Mouse (Mus musculus): Measurements from ENCODE around the gene Trh. TPM values are rescaled to one million over a fixed set of nuclear protein-coding genes. Genes with fewer than 3 reads are reported as not detected.

The Trh gene
- total RNA-seq, 2 experiments from 2014 or later = 1.5 to 2.2 TPM

DNA sequence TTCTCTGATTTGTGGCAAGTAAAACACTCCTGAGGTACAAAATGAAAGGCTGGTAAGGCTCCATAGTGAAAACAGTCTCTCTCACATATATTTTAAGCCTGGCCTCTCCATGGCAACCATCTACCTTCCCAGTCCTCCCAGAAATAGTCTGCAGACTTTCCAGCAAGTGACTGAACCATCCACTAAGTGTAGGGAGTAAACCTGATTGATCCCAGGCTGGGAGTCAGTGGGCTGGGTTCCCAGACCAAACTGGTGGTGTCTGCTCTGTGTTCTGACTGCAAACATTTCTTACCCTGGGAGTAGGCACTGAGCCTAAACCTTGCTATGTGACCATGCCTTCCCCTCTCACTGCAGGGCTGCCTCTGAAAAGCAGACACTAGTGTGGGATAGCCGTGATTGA is 19.5 kb downstream of the Trh start:
- peak in 1 of 2 experiments; percentile 4 for DNase-seq (ENCODE audit: low spot score in 2 of 2)

DNA sequence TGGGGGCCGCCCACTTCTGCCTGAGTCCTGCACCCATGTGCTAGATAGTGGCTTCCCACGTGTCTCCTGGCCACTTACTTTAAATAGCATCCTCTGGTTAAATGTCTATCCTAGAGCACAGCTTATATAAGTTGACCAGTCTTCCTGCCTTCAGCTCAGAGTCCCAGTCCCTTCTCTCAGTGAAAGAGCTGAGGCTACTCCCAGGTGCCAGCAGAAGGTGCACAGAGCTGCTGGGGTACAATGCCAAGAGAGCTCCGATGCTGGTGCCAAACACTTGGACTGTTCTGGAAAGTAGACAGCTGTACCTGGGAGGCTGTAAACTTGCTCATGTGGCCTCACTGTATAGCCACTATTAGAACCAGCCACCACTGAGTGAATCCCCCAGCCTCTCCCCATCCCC is 22.4 kb downstream of the Trh start:
- DNase-seq (ENCODE audit: low spot score in 2 of 2) = no peak

DNA sequence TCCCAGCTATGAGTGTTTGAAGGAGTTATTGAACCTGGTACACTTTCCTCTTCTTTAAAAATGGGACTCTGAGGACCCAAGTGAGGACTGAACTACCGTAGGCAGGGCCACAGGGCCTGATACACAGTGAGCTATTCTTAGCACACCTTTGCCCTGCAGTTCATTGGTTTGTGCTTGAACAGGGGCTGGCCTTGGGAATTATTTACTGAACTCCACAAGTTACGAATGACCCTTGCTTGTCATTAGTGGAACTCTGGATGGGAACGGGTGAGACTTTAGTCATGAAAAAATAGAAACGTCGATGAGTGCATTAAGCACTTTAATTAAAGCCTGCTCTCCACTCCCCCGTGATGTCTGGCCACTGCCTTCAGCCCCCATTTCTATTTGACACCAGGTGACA is 22.8 kb downstream of the Trh start:
- DNase-seq (ENCODE audit: low spot score in 2 of 2) = no peak

DNA sequence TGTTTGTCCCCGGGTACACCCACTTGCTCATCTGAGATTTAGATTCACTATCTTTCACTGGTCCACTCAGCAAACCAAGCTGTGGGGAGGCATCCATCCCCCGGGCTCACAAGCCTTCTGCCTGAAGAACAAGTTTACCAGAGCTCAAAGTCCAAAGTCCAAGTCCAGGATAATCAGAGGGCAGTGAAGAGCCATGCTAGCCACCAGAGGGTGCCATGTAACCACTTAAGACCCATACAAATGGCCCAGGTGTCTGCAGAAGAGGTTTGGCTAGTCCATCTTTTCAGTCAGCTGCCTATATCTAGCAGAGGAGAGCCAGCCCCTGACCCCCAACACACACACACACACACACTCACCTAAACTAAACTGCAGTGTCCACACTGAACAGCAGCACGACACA is 25.0 kb downstream of the Trh start:
- peak; percentile 22 to 44 for DNase-seq (ENCODE audit: low spot score in 2 of 2)

DNA sequence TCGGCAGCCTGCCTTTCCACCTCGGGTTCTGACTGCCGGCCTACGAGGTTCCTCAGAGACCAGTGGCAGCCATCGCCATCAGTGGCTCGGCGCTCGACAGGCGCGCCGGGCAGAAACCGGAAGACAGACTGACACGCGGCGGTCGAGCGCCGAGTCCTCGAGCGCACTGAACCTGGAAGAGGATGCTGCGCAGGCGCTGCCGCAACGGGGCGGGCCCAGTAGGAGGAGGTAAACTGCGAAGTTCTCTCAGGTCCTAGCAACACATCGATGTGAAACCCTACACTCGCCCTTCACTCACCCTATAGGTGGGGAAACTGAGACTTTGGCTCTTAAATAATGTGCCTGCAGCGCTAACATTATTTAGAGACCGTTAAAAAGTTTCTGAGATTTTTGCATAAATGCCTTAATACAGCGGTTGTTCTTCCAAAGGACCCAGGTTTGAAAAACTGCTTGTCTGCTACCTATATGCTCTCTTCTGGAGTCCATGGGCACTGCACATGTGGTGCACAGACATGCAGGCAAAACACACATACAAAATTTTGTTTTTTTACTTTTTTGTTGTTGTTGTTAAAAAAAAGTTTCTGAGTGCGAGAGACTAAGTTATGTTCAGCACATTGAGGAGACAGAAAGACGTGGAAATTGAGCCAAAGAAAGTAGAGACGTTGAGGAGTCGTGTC is 29.5 kb downstream of the Trh start, which contains the start of gene Rbsn:
Rbsn (minus strand) TSS at position 153 of the 677 bp plus-strand sequence.
- peak; percentile 87 to 92 for DNase-seq (ENCODE audit: low spot score in 2 of 2)

DNA sequence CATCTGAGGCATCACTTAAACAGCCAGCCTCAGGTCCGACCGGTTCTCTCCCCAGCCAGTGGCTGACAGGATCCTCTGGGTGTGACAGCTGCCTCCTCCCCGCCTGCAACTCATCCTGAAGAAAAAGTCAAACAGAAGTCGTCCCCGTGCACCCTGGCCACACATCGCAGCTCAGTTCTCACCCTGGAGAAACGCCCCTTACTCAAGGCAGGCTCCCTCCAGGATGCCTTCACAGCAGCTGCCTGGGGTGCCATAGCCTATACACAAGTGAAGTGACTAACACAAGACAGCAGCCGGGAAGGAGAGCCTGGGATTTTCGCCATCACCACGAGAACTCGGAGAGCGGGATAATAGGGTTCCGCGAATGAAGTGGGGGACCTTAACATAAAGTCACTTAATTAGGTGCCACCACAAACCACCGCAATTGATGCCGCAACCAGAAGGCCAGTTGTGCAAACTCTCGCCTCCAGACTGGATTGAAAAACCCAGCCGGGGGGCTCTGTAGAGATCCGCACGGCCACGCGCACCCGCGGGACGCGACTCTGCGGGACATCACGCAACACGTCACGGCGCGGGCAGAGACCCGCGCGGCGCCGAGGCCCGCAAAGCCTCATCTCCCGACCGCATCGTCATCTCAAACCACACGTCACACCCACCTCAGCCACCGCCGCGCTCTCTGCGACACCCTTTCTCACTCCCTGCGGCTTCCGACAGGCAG is 30.2 kb downstream of the Trh start:
- DNase-seq (ENCODE audit: low spot score in 2 of 2) = peak in 1 of 2 experiments; percentile 25

DNA sequence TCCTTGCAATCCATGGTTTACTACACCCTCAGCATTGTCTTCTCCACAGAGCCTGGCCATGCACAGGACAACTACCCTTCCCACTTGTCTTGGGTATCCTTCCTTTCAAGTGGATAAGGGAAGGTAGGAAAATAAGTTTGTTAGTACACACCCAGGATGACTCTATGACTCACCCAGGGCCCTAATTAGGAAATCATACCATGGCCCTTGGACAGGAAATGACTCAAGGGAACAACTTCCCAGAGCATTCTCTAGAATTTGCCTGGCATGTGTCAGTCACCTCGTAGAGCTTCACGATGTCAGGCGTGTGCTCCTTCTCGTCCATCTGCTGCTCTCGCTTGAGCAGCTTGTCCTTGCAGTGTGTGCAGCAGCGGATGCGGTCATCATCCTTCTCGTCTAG is 45.0 kb downstream of the Trh start:
- DNase-seq (ENCODE audit: low spot score in 2 of 2) = no peak

Other genes starting within 250 kb of the Trh start
- gene Nr2c2, start 153.3 kb downstream of the Trh start, total RNA-seq (2021) = 10 to 100 TPM; 80.3 to 84.9 TPM
- 10 to 100 TPM; 53.0 to 58.5 TPM for gene Mrps25, start 60.6 kb downstream of the Trh start, total RNA-seq (2021)
- 10 to 100 TPM; 28.8 to 36.5 TPM for gene Rbsn, start 29.7 kb downstream of the Trh start, total RNA-seq (2021)